Mouse (Mus musculus) macrophage (primary cell): ENCODE data around the gene Mrnip. TPM values are rescaled to one million over a fixed set of nuclear protein-coding genes. Genes with fewer than 3 reads are reported as not detected.
"Not testable (repeated sequence)": the region's sequence is repeated elsewhere in the genome, so short reads cannot be mapped to it uniquely, and the experiment has no call there.

ENCODE experiments used
- H3K27ac ChIP-seq: fragments of 350-480 bp; formaldehyde crosslinking; 2 replicates; pipeline ENCODE4 v1.9.0; 2021
- H3K36me3 ChIP-seq: fragments of 350-480 bp; formaldehyde crosslinking; 2 replicates; pipeline ENCODE4 v1.9.0; 2021; ENCODE audit errors: inconsistent target
- H3K4me3 ChIP-seq: fragments of 350-480 bp; formaldehyde crosslinking; 2 replicates; pipeline ENCODE4 v1.9.0; 2021; ENCODE audit errors: inconsistent target
- H3K79me2 ChIP-seq: fragments of 350-480 bp; formaldehyde crosslinking; 2 replicates; pipeline ENCODE4 v1.9.0; 2021; ENCODE audit errors: inconsistent target
- WGBS: methylation state at CpG from one replicate; pipeline ENCODE4 v1.1.7; 2026; ENCODE audit warnings: inconsistent platforms; ENCODE audit not compliant: missing documents; 5-methylcytosine and 5-hydroxymethylcytosine counted together
- polyA plus RNA-seq: library from polyadenylated mRNA; stranded (reverse); fragments of 250-400 nt; gene quantifications from 3 replicates; pipeline ENCODE4 v1.2.4, GENCODE M21; 2018; ENCODE audit warnings: inconsistent platforms
- total RNA-seq, 78 experiments: library from RNA; depleted of rRNA; stranded (reverse); fragments of 250-400 nt; gene quantifications; 1 replicate in 9 of 78; 2 replicates in 24 of 78; 3 replicates in 43 of 78; 4 replicates in 2 of 78; pipeline ENCODE4 v1.2.4; 2018; ENCODE audit warnings: inconsistent platforms in 56 of 78

The Mrnip gene
- 1 to 10 TPM in 19 of 26 experiments, under 1 TPM in 2, not detected in 5; 0.81 to 8.4 (median 4.1) TPM for total RNA-seq (2018; cell fraction: chromatin; rRNA removed)
- 1 to 10 TPM in 23 of 26 experiments, under 1 TPM in 3; 0.38 to 3.5 (median 2.1) TPM for total RNA-seq (2018; cell fraction: cytosol; rRNA removed)
- total RNA-seq (2018; cell fraction: nucleus; rRNA removed), result 1 to 10 TPM in 20 of 26 experiments, under 1 TPM in 3, not detected in 3; 0.40 to 6.3 (median 1.7) TPM
- polyA plus RNA-seq, result 2.3 to 4.9 TPM (median 2.4 TPM) in 3 replicates

GRCm38 (mm10) chr11:50174111-50174729, at the start of gene Mrnip:
TSS of gene Mrnip (plus strand) at chr11:50174444.
- Histone ChIP-seq H3K4me3 (peak within 1 kb of the TSS; percentile 74), H3K27ac (peak within 1 kb of the TSS; percentile 47), H3K36me3 (peaks cover 17% of the 10 kb centered on the region; the same call in 1 of the 2 replicates)
- 2% methylated on average over 18 of the region's 19 CpGs for WGBS
- not testable (repeated sequence) for H3K79me2 ChIP-seq

- H3K36me3 ChIP-seq, result no peaks in the 10 kb centered on the region
- H3K79me2 ChIP-seq, result peaks cover 14% of the 10 kb centered on the region
- no peak overlapping the region for H3K27ac ChIP-seq
- WGBS, result 24% methylated on average over 6 of the region's 10 CpGs
- no peak overlapping the region for H3K4me3 ChIP-seq
Measured at GRCm38 (mm10) chr11:50127781-50128180, 46.5 kb upstream of the Mrnip start.

GRCm38 (mm10) chr11:50130811-50131766, 43.2 kb upstream of the Mrnip start, which contains the start of gene Tbc1d9b:
TSS of gene Tbc1d9b (plus strand) at chr11:50131396.
- Histone ChIP-seq H3K36me3 (peaks cover 7% of the 10 kb centered on the region), H3K4me3 (peak within 1 kb of the TSS; percentile 79), H3K79me2 (peaks cover 40% of the 10 kb centered on the region), H3K27ac (peak within 1 kb of the TSS; percentile 82)
- 1% methylated on average over 74 of the region's 77 CpGs for WGBS

GRCm38 (mm10) chr11:50131801-50132201, 42.4 kb upstream of the Mrnip start:
- 3% methylated on average over 10 of the region's 10 CpGs for WGBS
- Histone ChIP-seq H3K4me3 (peak overlapping the region; percentile 79), H3K27ac (peak overlapping the region; percentile 57), H3K36me3 (peaks cover 14% of the 10 kb centered on the region), H3K79me2 (peaks cover 44% of the 10 kb centered on the region)

GRCm38 (mm10) chr11:50132265-50132664, 42.0 kb upstream of the Mrnip start:
- peaks cover 18% of the 10 kb centered on the region for H3K36me3 ChIP-seq
- peaks cover 44% of the 10 kb centered on the region for H3K79me2 ChIP-seq
- peak overlapping the region; percentile 57 for H3K27ac ChIP-seq
- peak overlapping the region; percentile 79 for H3K4me3 ChIP-seq
- WGBS, result 88% methylated on average over 6 of the region's 6 CpGs

GRCm38 (mm10) chr11:50134136-50134859, 39.9 kb upstream of the Mrnip start:
- Histone ChIP-seq H3K79me2 (peaks cover 44% of the 10 kb centered on the region), H3K27ac (peak overlapping the region; percentile 74), H3K4me3 (peak overlapping the region; percentile 0; the same call in 1 of the 2 replicates), H3K36me3 (peaks cover 37% of the 10 kb centered on the region)
- WGBS, result 3% methylated on average over 10 of the region's 10 CpGs

GRCm38 (mm10) chr11:50138206-50138822, 35.9 kb upstream of the Mrnip start:
- 83% methylated on average over 10 of the region's 10 CpGs for WGBS
- no peak overlapping the region for H3K4me3 ChIP-seq
- H3K79me2 ChIP-seq, result peaks cover 25% of the 10 kb centered on the region
- peaks cover 76% of the 10 kb centered on the region for H3K36me3 ChIP-seq
- no peak overlapping the region for H3K27ac ChIP-seq

GRCm38 (mm10) chr11:50139571-50139970, 34.7 kb upstream of the Mrnip start:
- H3K79me2 ChIP-seq, result peaks cover 19% of the 10 kb centered on the region
- WGBS, result 93% methylated on average over 7 of the region's 7 CpGs
- peaks cover 81% of the 10 kb centered on the region for H3K36me3 ChIP-seq
- no peak overlapping the region for H3K4me3 ChIP-seq
- H3K27ac ChIP-seq, result no peak overlapping the region

GRCm38 (mm10) chr11:50145529-50145928, 28.7 kb upstream of the Mrnip start:
- no peaks in the 10 kb centered on the region for H3K79me2 ChIP-seq
- H3K27ac ChIP-seq, result no peak overlapping the region
- no peak overlapping the region for H3K4me3 ChIP-seq
- H3K36me3 ChIP-seq, result peaks cover 85% of the 10 kb centered on the region
- 85% methylated on average over 3 of the region's 3 CpGs for WGBS

- 96% methylated on average over 12 of the region's 13 CpGs for WGBS
- Histone ChIP-seq H3K27ac (no peak overlapping the region), H3K36me3 (peaks cover 85% of the 10 kb centered on the region), H3K79me2 (no peaks in the 10 kb centered on the region), H3K4me3 (no peak overlapping the region)
Measured at GRCm38 (mm10) chr11:50146121-50146520, 28.1 kb upstream of the Mrnip start.

- H3K79me2 ChIP-seq, result no peaks in the 10 kb centered on the region
- no peak overlapping the region for H3K27ac ChIP-seq
- peaks cover 86% of the 10 kb centered on the region for H3K36me3 ChIP-seq
- H3K4me3 ChIP-seq, result no peak overlapping the region
- 54% methylated on average over 9 of the region's 9 CpGs for WGBS
Measured at GRCm38 (mm10) chr11:50147267-50147957, 26.8 kb upstream of the Mrnip start.

GRCm38 (mm10) chr11:50147958-50148476, 26.2 kb upstream of the Mrnip start:
- Histone ChIP-seq H3K27ac (no peak overlapping the region), H3K4me3 (no peak overlapping the region), H3K36me3 (peaks cover 86% of the 10 kb centered on the region), H3K79me2 (no peaks in the 10 kb centered on the region)
- 96% methylated on average over 11 of the region's 11 CpGs for WGBS

GRCm38 (mm10) chr11:50149200-50149599, 25.0 kb upstream of the Mrnip start:
- H3K4me3 ChIP-seq, result no peak overlapping the region
- H3K27ac ChIP-seq, result no peak overlapping the region
- no peaks in the 10 kb centered on the region for H3K79me2 ChIP-seq
- H3K36me3 ChIP-seq, result peaks cover 90% of the 10 kb centered on the region
- 100% methylated on average over 7 of the region's 7 CpGs for WGBS
